Mouse (Mus musculus) lung, embryonic 16.5 days (tissue): ENCODE measurements around the gene Emid1. TPM values are rescaled to one million over a fixed set of nuclear protein-coding genes. Genes with fewer than 3 reads are reported as not detected.
"Not testable (repeated sequence)": the region's sequence is repeated elsewhere in the genome, so short reads cannot be mapped to it uniquely, and the experiment has no call there.

ENCODE experiments used
- ATAC-seq: fragments of 200-750 bp; cut with Nextera tagmentation; 2 replicates; pipeline ENCODE4 v1.8.0; 2017; ENCODE audit warnings: low read depth, mild to moderate bottlenecking, moderate library complexity
- H3K27ac ChIP-seq: fragments of 300-500 bp; sonication (generic); 2 replicates; pipeline ENCODE4 v1.5.1; 2014; ENCODE audit warnings: mild to moderate bottlenecking, control low read depth, low read length
- H3K27me3 ChIP-seq: fragments of 300-500 bp; sonication (generic); 2 replicates; pipeline ENCODE4 v1.6.1; 2014; ENCODE audit warnings: low read depth, low read length, mixed read lengths; ENCODE audit not compliant: control insufficient read depth, insufficient read depth
- H3K36me3 ChIP-seq: fragments of 300-500 bp; sonication (generic); 2 replicates; pipeline ENCODE4 v1.6.1; 2014; ENCODE audit warnings: low read length; ENCODE audit not compliant: control insufficient read depth, insufficient read depth
- H3K4me1 ChIP-seq: fragments of 300-500 bp; sonication (generic); replicated peaks from 2 replicates; pipeline ENCODE4 v1.6.1; 2014; ENCODE audit warnings: low read length, mixed read lengths; ENCODE audit not compliant: control insufficient read depth, insufficient read depth
- H3K4me2 ChIP-seq: fragments of 300-500 bp; sonication (generic); 2 replicates; pipeline ENCODE4 v1.6.1; 2014; ENCODE audit warnings: low read depth, low read length, control low read depth
- H3K4me3 ChIP-seq: fragments of 300-500 bp; sonication (generic); 2 replicates; pipeline ENCODE4 v1.5.1; 2014; ENCODE audit warnings: mild to moderate bottlenecking, low read length, control low read depth
- H3K9ac ChIP-seq: fragments of 300-500 bp; sonication (generic); 2 replicates; pipeline ENCODE4 v1.6.1; 2014; ENCODE audit warnings: low read length, control low read depth
- H3K9me3 ChIP-seq: fragments of 300-500 bp; sonication (generic); 2 replicates; pipeline ENCODE4 v1.6.1; 2016; ENCODE audit warnings: low read length; ENCODE audit not compliant: control insufficient read depth
- WGBS: fragments of 180-500 bp; shearing (Covaris S2); extraction: QIAGEN DNeasy Blood & Tissue Kit; methylation state at CpG from one replicate; pipeline ENCODE4 v1.1.7; 2014; 5-methylcytosine and 5-hydroxymethylcytosine counted together
- polyA plus RNA-seq: library from polyadenylated mRNA; unstranded; fragments of >200 nt; fragmentation: Nextera tagmentation; extraction: Ambion mirVana; gene quantifications from 2 replicates; pipeline ENCODE4 v1.2.1, GENCODE M21; 2015

Emid1 gene
- polyA plus RNA-seq, 1 experiment from 2014 or later: 46.7 TPM

- ATAC-seq: no peak
- no peaks in the 10 kb centered on the region for H3K27me3 ChIP-seq
- WGBS: 71% methylated on average over 5 of the region's 5 CpGs
- no peak overlapping the region for H3K4me3 ChIP-seq
- peaks cover 11% of the 10 kb centered on the region for H3K36me3 ChIP-seq
- no peak overlapping the region for H3K27ac ChIP-seq
- H3K9me3 ChIP-seq: no peaks in the 10 kb centered on the region
- peaks cover 22% of the 10 kb centered on the region for H3K4me1 ChIP-seq
- H3K9ac ChIP-seq: no peak overlapping the region
- H3K4me2 ChIP-seq: no peak overlapping the region
Observed at GRCm38 (mm10) chr11:5095877-5096276, 56.2 kb downstream of the Emid1 start.

GRCm38 (mm10) chr11:5091706-5092105 lies 60.4 kb downstream of the Emid1 start:
- H3K36me3 ChIP-seq: peaks cover 31% of the 10 kb centered on the region
- H3K27me3 ChIP-seq: no peaks in the 10 kb centered on the region
- ATAC-seq: no peak
- no peak overlapping the region for H3K4me2 ChIP-seq
- no peak overlapping the region for H3K9ac ChIP-seq
- no peak overlapping the region for H3K4me3 ChIP-seq
- H3K27ac ChIP-seq: no peak overlapping the region
- H3K4me1 ChIP-seq: peaks cover 7% of the 10 kb centered on the region
- no peaks in the 10 kb centered on the region for H3K9me3 ChIP-seq
- 35% methylated on average over 2 of the region's 2 CpGs for WGBS

GRCm38 (mm10) chr11:5089147-5089546 lies 62.9 kb downstream of the Emid1 start:
- H3K27me3 ChIP-seq: no peaks in the 10 kb centered on the region
- no peak overlapping the region for H3K4me2 ChIP-seq
- H3K4me3 ChIP-seq: no peak overlapping the region
- H3K9me3 ChIP-seq: no peaks in the 10 kb centered on the region
- no peak overlapping the region for H3K27ac ChIP-seq
- peaks cover 51% of the 10 kb centered on the region for H3K36me3 ChIP-seq
- no peak overlapping the region for H3K9ac ChIP-seq
- ATAC-seq: no peak
- 91% methylated on average over 1 of the region's 1 CpGs for WGBS
- 0 out of 2 replicates have a peak, but pooled peaks cover under 1% of the 10 kb centered on the region for H3K4me1 ChIP-seq

GRCm38 (mm10) chr11:5076843-5077242 lies 75.2 kb downstream of the Emid1 start:
- H3K27me3 ChIP-seq, H3K9me3 ChIP-seq, H3K27ac ChIP-seq, ATAC-seq, H3K4me2 ChIP-seq, H3K4me3 ChIP-seq, H3K4me1 ChIP-seq, H3K9ac ChIP-seq: not testable (repeated sequence)
- 67% methylated on average over 4 of the region's 5 CpGs for WGBS
- H3K36me3 ChIP-seq: peaks cover 48% of the 10 kb centered on the region

- H3K9me3 ChIP-seq: no peaks in the 10 kb centered on the region
- no peak overlapping the region for H3K9ac ChIP-seq
- H3K27ac ChIP-seq: no peak overlapping the region
- H3K4me1 ChIP-seq: no peaks in the 10 kb centered on the region
- no peaks in the 10 kb centered on the region for H3K27me3 ChIP-seq
- no peak overlapping the region for H3K4me3 ChIP-seq
- peaks cover 51% of the 10 kb centered on the region for H3K36me3 ChIP-seq
- H3K4me2 ChIP-seq: no peak overlapping the region
- ATAC-seq: no peak
Observed at GRCm38 (mm10) chr11:5075760-5076159, 76.3 kb downstream of the Emid1 start.

- 66% methylated on average over 4 of the region's 4 CpGs for WGBS
- Histone ChIP-seq H3K9me3 (no peaks in the 10 kb centered on the region), H3K27ac (no peak overlapping the region), H3K9ac (no peak overlapping the region), H3K4me1 (no peaks in the 10 kb centered on the region), H3K4me3 (no peak overlapping the region), H3K4me2 (no peak overlapping the region), H3K27me3 (no peaks in the 10 kb centered on the region), H3K36me3 (peaks cover 58% of the 10 kb centered on the region)
- ATAC-seq: no peak
Observed at GRCm38 (mm10) chr11:5074882-5075281, 77.2 kb downstream of the Emid1 start.

- Histone ChIP-seq H3K9me3 (no peaks in the 10 kb centered on the region), H3K4me2 (no peak overlapping the region), H3K9ac (no peak overlapping the region), H3K27me3 (no peaks in the 10 kb centered on the region), H3K4me1 (peaks cover 6% of the 10 kb centered on the region), H3K27ac (no peak overlapping the region), H3K36me3 (peaks cover 52% of the 10 kb centered on the region), H3K4me3 (no peak overlapping the region)
- ATAC-seq: no peak
- WGBS: 83% methylated on average over 9 of the region's 9 CpGs
Observed at GRCm38 (mm10) chr11:5068126-5068971, 83.7 kb downstream of the Emid1 start.

- peaks cover 6% of the 10 kb centered on the region for H3K27me3 ChIP-seq
- no peak overlapping the region for H3K4me2 ChIP-seq
- H3K9me3 ChIP-seq: no peaks in the 10 kb centered on the region
- H3K9ac ChIP-seq: no peak overlapping the region
- H3K4me3 ChIP-seq: no peak overlapping the region
- H3K4me1 ChIP-seq: peaks cover 11% of the 10 kb centered on the region
- no peak for ATAC-seq
- H3K36me3 ChIP-seq: peaks cover 39% of the 10 kb centered on the region
- H3K27ac ChIP-seq: no peak overlapping the region
Observed at GRCm38 (mm10) chr11:5067063-5067462, 85.0 kb downstream of the Emid1 start.

GRCm38 (mm10) chr11:5065056-5065821 lies 86.8 kb downstream of the Emid1 start, which contains the start of gene Gas2l1:
Gene Gas2l1 (minus strand): TSS chr11:5065327.
- under 1% methylated on average over 43 of the region's 50 CpGs for WGBS
- Histone ChIP-seq H3K4me2 (peak within 1 kb of the TSS; percentile 98), H3K9ac (peak within 1 kb of the TSS; percentile 82), H3K27me3 (peaks cover 19% of the 10 kb centered on the region), H3K9me3 (no peaks in the 10 kb centered on the region), H3K27ac (peak within 1 kb of the TSS; percentile 59), H3K4me3 (peak within 1 kb of the TSS; percentile 77), H3K4me1 (peaks cover 22% of the 10 kb centered on the region), H3K36me3 (peaks cover 22% of the 10 kb centered on the region)
- peak; percentile 88 for ATAC-seq
